Mouse (Mus musculus) G1E (cell line): Measurements from ENCODE around the gene Cep85l.

Experiments
- CTCF ChIP-seq: IDR thresholded peaks from 2 replicates; pipeline ENCODE4 v1.5.1; 2012; ENCODE audit warnings: low read depth, low read length, inconsistent platforms, mixed read lengths
- GATA1 ChIP-seq: IDR thresholded peaks from 2 replicates; pipeline ENCODE4 v1.6.1; 2012; ENCODE audit warnings: borderline replicate concordance, low read length, inconsistent platforms, mixed read lengths
- GATA2 ChIP-seq: IDR thresholded peaks from 2 replicates; pipeline ENCODE4 v1.6.1; 2012; ENCODE audit warnings: low read depth, low read length, inconsistent platforms, borderline replicate concordance
- POLR2AphosphoS5 ChIP-seq: IDR thresholded peaks from 2 replicates; pipeline ENCODE4 v1.6.1; 2012; ENCODE audit warnings: low read depth, low read length, inconsistent platforms; ENCODE audit not compliant: insufficient replicate concordance
- TAL1 ChIP-seq: conservative IDR thresholded peaks from 2 replicates; pipeline ENCODE4 v1.6.1; 2012; ENCODE audit warnings: low read depth, low read length, inconsistent platforms, mixed read lengths

- no peak for TF ChIP-seq CTCF
- TF ChIP-seq TAL1: no peak
- TF ChIP-seq POLR2AphosphoS5: no peak
- no peak for TF ChIP-seq GATA1
- TF ChIP-seq GATA2: no peak
Observed at GRCm38 (mm10) chr10:53262021-53262420, 117.7 kb downstream of the Cep85l start.
